ENCODE assay signal across 10 mouse cellular contexts in the genomic region with DNA sequence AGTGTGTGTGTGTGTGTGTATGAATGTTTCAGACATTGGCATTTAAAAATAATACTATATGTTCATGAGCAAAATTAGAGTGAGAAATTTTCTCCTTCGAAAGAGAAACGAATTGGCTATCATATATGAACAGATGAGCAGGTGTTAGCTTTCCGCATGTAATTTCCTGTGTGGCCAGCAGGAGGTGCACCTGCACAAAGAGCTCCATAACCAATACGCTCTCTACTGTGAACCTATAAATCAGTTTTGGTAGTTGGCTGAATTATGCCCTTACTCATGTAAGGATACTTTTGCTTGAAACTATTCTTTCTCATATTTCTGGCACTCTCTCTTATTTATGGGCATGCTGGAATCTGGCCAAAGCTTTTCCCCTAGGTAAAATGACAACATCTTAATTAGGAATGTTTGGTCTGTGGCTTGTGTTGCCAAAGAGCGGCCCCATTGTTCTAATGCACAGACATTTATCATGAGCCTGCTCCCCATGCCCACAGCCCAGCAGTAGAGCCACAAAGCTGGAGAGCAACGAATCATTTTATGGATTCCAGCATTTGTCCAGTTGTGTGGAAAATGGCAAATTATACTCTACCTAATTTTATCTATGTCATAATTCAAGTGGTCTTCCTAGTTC.
A peak's percentile ranks its signal among the peaks of the same experiment; 100 is the strongest.
DNase-seq lines count a peak whose midpoint lies in the region; ATAC-seq and TF ChIP-seq lines count a peak whose summit lies in the region.
"Had no signal": no experiment of that assay in that cellular context is flagged by ENCODE, and none has a peak within 500 bp of the region (broad histone marks: within the 10 kb centered on the region; RNA-seq: fewer than 3 reads in every experiment).

No protein-coding gene starts in this region.

- H3K27me3 ChIP-seq in intestine, embryonic 14.5 days (replicated peaks; ENCODE audit: control insufficient read depth, insufficient read depth, low read length), result no peaks in the 10 kb centered on the region
- no peaks in the 10 kb centered on the region for H3K27me3 ChIP-seq in intestine, embryonic 15.5 days (replicated peaks)
- H3K27me3 ChIP-seq in G1E (ENCODE audit: insufficient read depth, low read length), result no peaks in the 10 kb centered on the region
- no peaks in the 10 kb centered on the region for H3K27me3 ChIP-seq in hindbrain, embryonic 13.5 days
- H3K27me3 ChIP-seq: embryonic facial prominence, embryonic 12.5 days; lung, embryonic 15.5 days had no signal

- no peak overlapping the region for H3K4me2 ChIP-seq in intestine, embryonic 14.5 days (ENCODE audit: low read length)
- no peak overlapping the region for H3K4me2 ChIP-seq in intestine, embryonic 15.5 days (replicated peaks)
- no peak overlapping the region for H3K4me2 ChIP-seq in hindbrain, embryonic 13.5 days
- H3K4me2 ChIP-seq: embryonic facial prominence, embryonic 12.5 days; lung, embryonic 15.5 days had no signal

- intact Hi-C loops in left cerebral cortex, postnatal 4 days (cut with DNase I), result no loop called here

- no peak for TF ChIP-seq CTCF in G1E (IDR thresholded peaks at IDR 0.05; ENCODE audit: low read depth, low read length)

- H3K9ac ChIP-seq in intestine, embryonic 14.5 days (ENCODE audit: low read length), result no peak overlapping the region
- no peak overlapping the region for H3K9ac ChIP-seq in intestine, embryonic 15.5 days
- no peak overlapping the region for H3K9ac ChIP-seq in hindbrain, embryonic 13.5 days
- H3K9ac ChIP-seq: embryonic facial prominence, embryonic 12.5 days; lung, embryonic 15.5 days had no signal

- no peaks in the 10 kb centered on the region for H3K9me3 ChIP-seq in intestine, embryonic 14.5 days (ENCODE audit: control insufficient read depth, low read length)
- no peaks in the 10 kb centered on the region for H3K9me3 ChIP-seq in intestine, embryonic 15.5 days
- H3K9me3 ChIP-seq in G1E (replicated peaks), result peaks cover 4% of the 10 kb centered on the region
- no peaks in the 10 kb centered on the region for H3K9me3 ChIP-seq in hindbrain, embryonic 13.5 days
- H3K9me3 ChIP-seq: embryonic facial prominence, embryonic 12.5 days; lung, embryonic 15.5 days had no signal

- H3K27ac ChIP-seq in intestine, embryonic 14.5 days (ENCODE audit: low read depth), result no peak overlapping the region
- H3K27ac ChIP-seq in intestine, embryonic 15.5 days, result no peak overlapping the region
- no peak overlapping the region for H3K27ac ChIP-seq in hindbrain, embryonic 13.5 days
- H3K27ac ChIP-seq: embryonic facial prominence, embryonic 12.5 days; lung, embryonic 15.5 days had no signal

- H3K4me1 ChIP-seq in intestine, embryonic 14.5 days (replicated peaks; ENCODE audit: control insufficient read depth, insufficient read depth, low read length), result no peaks in the 10 kb centered on the region
- no peaks in the 10 kb centered on the region for H3K4me1 ChIP-seq in intestine, embryonic 15.5 days (replicated peaks)
- H3K4me1 ChIP-seq in G1E (ENCODE audit: insufficient read depth, low read depth, low read length), result no peaks in the 10 kb centered on the region
- H3K4me1 ChIP-seq in hindbrain, embryonic 13.5 days (replicated peaks), result no peaks in the 10 kb centered on the region
- H3K4me1 ChIP-seq: embryonic facial prominence, embryonic 12.5 days; lung, embryonic 15.5 days had no signal

- peak; percentile 57 for DNase-seq in intestine, embryonic 14.5 days (ENCODE audit: low spot score)
- DNase-seq in G1E (ENCODE audit: low spot score), result no peak
- peak; percentile 32 to 43 for DNase-seq in cerebellum, postnatal 25 days
- DNase-seq in left cerebral cortex, postnatal 4 days, result peak; percentile 55
- DNase-seq in yolk sac, embryonic 10.5 days (ENCODE audit: low spot score), result no peak

- no peak for ATAC-seq in intestine, embryonic 14.5 days (replicated peaks; ENCODE audit: low FRiP score, low TSS enrichment, low read depth)
- ATAC-seq in intestine, embryonic 15.5 days, result no peak
- ATAC-seq in G1E (ENCODE audit: extremely low read depth, insufficient number of reproducible peaks, low FRiP score, poor library complexity, severe bottlenecking), result peak; percentile 61
- peak; percentile 69 for ATAC-seq in hindbrain, embryonic 13.5 days (ENCODE audit: low FRiP score)
- peak; percentile 55; the same call in 1 of the 2 replicates for ATAC-seq in neutrophil, adult 5-6 weeks (ENCODE audit: extremely low read depth, insufficient number of reproducible peaks, low FRiP score, poor library complexity, severe bottlenecking)

- 60% methylated on average over 6 of the region's 6 CpGs for WGBS in intestine, embryonic 14.5 days
- 58% methylated on average over 6 of the region's 6 CpGs for WGBS in intestine, embryonic 15.5 days
- 51% methylated on average over 6 of the region's 6 CpGs for WGBS in hindbrain, embryonic 13.5 days

- no peak overlapping the region for H3K4me3 ChIP-seq in intestine, embryonic 14.5 days (ENCODE audit: low read depth, low read length)
- H3K4me3 ChIP-seq in intestine, embryonic 15.5 days (replicated peaks), result no peak overlapping the region
- H3K4me3 ChIP-seq in G1E (ENCODE audit: low read depth, low read length), result no peak overlapping the region
- no peak overlapping the region for H3K4me3 ChIP-seq in hindbrain, embryonic 13.5 days
- H3K4me3 ChIP-seq: embryonic facial prominence, embryonic 12.5 days; lung, embryonic 15.5 days had no signal

- H3K36me3 ChIP-seq in intestine, embryonic 14.5 days (ENCODE audit: control insufficient read depth, insufficient read depth, low read length), result no peaks in the 10 kb centered on the region
- no peaks in the 10 kb centered on the region for H3K36me3 ChIP-seq in intestine, embryonic 15.5 days
- H3K36me3 ChIP-seq in G1E (replicated peaks), result no peaks in the 10 kb centered on the region
- H3K36me3 ChIP-seq in hindbrain, embryonic 13.5 days, result no peaks in the 10 kb centered on the region
- H3K36me3 ChIP-seq: embryonic facial prominence, embryonic 12.5 days; lung, embryonic 15.5 days had no signal

Comparison
In these comparisons a context has a peak if more than half of its experiments do, and no peak if none do; other contexts are left out.
1. ATAC-seq: peak in G1E (single experiment), hindbrain, embryonic 13.5 days (single experiment) and neutrophil, adult 5-6 weeks (single experiment); none in intestine, embryonic 14.5 days (single experiment) and intestine, embryonic 15.5 days (single experiment).
2. DNase-seq: peak in intestine, embryonic 14.5 days (single experiment), cerebellum, postnatal 25 days (2 of 2) and left cerebral cortex, postnatal 4 days (single experiment); none in G1E (single experiment) and yolk sac, embryonic 10.5 days (single experiment).